Mouse (Mus musculus): ENCODE measurements around the gene Ktn1.

DNA sequence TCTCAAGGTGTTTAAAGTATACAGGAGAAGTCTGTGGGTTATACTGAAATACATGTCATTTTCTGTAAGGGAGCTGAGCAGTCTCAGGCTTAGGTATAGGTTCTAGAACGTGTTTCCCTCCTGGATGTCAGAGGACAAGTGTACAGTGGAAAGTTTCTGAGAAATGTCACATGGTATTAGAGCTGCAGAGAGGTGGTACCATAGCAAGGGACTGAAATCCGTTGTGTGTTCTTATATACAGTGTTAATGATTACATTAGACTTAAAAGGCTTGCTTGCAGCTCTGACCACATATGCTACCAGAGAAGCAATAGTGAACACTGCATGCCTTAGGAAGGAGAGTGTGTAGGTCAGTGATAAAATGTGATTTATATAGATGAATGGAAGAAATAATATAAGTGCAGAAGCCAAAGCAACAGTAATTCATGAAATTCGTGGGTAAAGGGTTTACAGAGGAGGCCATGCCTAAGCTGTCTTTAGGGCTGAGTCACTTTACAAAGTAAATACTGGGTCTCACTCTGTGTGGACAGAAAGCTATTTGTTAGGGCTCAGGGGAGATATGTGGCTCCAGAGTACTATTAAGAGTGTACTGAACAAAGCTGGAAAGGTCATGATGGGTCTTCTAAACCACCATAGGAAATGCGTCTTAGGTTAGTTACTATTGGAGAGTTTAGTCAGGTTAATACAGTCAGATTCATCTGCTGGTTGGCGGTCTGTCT lies 17.0 kb downstream of the Ktn1 start:
- TF ChIP-seq CTCF (IDR thresholded peaks at IDR 0.05; ENCODE audit: borderline replicate concordance, insufficient read depth, low read depth, low read length) = no peak
- TF ChIP-seq POLR2A (IDR thresholded peaks at IDR 0.05; ENCODE audit: borderline replicate concordance, insufficient read depth, low read length) = no peak
